Mouse (Mus musculus) testis, adult 2 months (tissue): ENCODE results near the gene Mamdc4.

Experiments used
- CTCF ChIP-seq: fragments of 200-500 bp; IDR thresholded peaks from 2 replicates; pipeline ENCODE4 v1.5.1; 2012; ENCODE audit warnings: low read depth, mild to moderate bottlenecking, inconsistent platforms, low read length, moderate library complexity; ENCODE audit not compliant: control insufficient read depth, insufficient read depth, insufficient replicate concordance
- POLR2A ChIP-seq: fragments of 200-500 bp; IDR thresholded peaks from 2 replicates; pipeline ENCODE4 v1.6.1; 2012; ENCODE audit warnings: low read depth, mild to moderate bottlenecking, inconsistent platforms, low read length, moderate library complexity; ENCODE audit not compliant: control insufficient read depth

- TF ChIP-seq CTCF (no peak), POLR2A (no peak)
Measured at GRCm38 (mm10) chr2:25540541-25540948, 34.1 kb downstream of the Mamdc4 start.
